Mouse (Mus musculus) cerebellum, adult 2 months (tissue): ENCODE results near the gene Elf1. TPM values are rescaled to one million over a fixed set of nuclear protein-coding genes. Genes with fewer than 3 reads are reported as not detected.
"Not testable (repeated sequence)": the region's sequence is repeated elsewhere in the genome, so short reads cannot be mapped to it uniquely, and the experiment has no call there.

Experiments
- DNase-seq, 2 experiments: peaks; one replicate each; pipeline ENCODE4 v3.0.0; 2021
- H3K27ac ChIP-seq: fragments of 200-500 bp; 2 replicates; pipeline ENCODE4 v1.5.1; 2012; ENCODE audit warnings: low read length, control low read depth, inconsistent platforms; ENCODE audit not compliant: insufficient read depth
- H3K27me3 ChIP-seq: fragments of 200-500 bp; 2 replicates; pipeline ENCODE4 v1.6.1; 2012; ENCODE audit warnings: inconsistent platforms, mild to moderate bottlenecking, low read length, moderate library complexity; ENCODE audit not compliant: control insufficient read depth, insufficient read depth
- H3K4me1 ChIP-seq: fragments of 200-500 bp; 2 replicates; pipeline ENCODE4 v1.6.1; 2011; ENCODE audit warnings: low read length; ENCODE audit not compliant: control insufficient read depth, insufficient read depth
- H3K4me3 ChIP-seq: fragments of 200-500 bp; replicated peaks from 2 replicates; pipeline ENCODE3; 2011; ENCODE audit warnings: mild to moderate bottlenecking, low read depth, low read length, control low read depth; ENCODE audit not compliant: insufficient read depth
- CTCF ChIP-seq: fragments of 200-500 bp; IDR thresholded peaks from 2 replicates; pipeline ENCODE4 v1.5.1; 2011; ENCODE audit warnings: low read depth, mild to moderate bottlenecking, control low read depth, low read length, moderate library complexity, borderline replicate concordance; ENCODE audit not compliant: insufficient read depth
- POLR2A ChIP-seq: fragments of 200-500 bp; IDR thresholded peaks from 2 replicates; pipeline ENCODE4 v1.6.1; 2011; ENCODE audit warnings: low read length, control low read depth, borderline replicate concordance; ENCODE audit not compliant: insufficient read depth
- WGBS: fragments of 180-500 bp; shearing (Covaris S2); methylation state at CpG from one replicate; pipeline ENCODE4 v1.1.7; 2018; 5-methylcytosine and 5-hydroxymethylcytosine counted together
- polyA plus RNA-seq: library from polyadenylated mRNA; depleted of rRNA; stranded (reverse); fragments of >200 nt; gene quantifications from 2 replicates; pipeline ENCODE4 v1.2.3, GENCODE M21; 2012; rRNA removed

The Elf1 gene
- 3.8 and 4.1 TPM in 2 replicates for polyA plus RNA-seq

DNA sequence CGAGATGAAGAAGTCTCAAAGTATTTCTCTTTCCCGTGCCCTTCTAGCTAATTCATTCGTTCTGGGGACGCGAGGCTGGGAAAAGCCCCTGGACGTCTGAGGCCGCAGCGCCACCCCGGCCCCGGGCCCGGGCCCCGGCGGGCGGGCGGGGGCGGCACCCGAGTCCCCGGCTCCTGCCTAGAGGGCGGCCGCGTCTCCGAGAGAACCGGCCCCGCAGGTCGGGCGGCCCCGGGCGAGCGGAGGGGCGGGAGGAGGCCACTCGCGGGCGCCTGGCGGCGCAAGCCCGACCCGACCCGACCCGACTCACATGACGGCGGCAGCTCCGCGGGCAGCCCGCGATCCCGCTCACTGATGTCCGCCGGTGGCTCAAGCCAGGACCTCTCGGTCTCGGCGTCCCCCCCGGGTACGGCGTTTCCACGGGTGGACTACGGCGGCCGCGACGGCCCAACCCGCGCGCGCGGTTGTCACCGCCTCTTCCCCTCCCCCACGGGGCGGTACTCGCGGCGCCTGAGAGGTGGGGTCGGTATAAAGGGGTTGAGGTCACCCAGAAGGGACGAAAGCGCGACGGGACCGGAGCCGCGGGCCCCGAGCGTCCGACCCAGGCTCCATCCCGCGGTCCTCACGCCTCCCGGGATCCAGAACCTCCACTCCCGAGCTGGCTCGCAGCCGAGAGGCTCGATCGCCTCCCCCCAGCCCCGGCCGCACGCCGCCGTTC lies at the start of gene Elf1:
Gene Elf1, plus strand, starts transcription at position 571 of the 715 bp plus-strand sequence.
- under 1% methylated on average over 95 of the region's 96 CpGs for WGBS

DNA sequence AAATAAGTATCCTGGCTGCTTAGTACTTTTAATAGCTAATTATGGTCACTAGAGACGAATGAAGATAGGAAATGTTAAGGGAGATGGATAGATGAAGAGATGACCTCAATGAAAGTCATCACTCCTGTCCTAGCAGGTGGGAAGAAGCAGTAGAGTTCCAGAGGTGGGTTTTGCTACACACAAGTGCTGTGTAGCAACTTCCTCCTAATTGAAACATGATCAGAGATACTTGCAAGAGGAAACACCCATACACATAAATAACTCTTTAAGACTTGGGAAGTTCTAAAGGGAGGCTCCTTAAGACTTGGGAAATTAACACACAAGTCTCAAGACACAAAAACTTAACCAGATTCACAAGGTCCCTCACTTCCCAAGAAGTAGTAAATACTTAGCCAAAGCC lies 46.9 kb upstream of the Elf1 start:
- WGBS = 79% methylated on average over 1 of the region's 1 CpGs
- no peak overlapping the region for H3K4me3 ChIP-seq
- H3K27me3 ChIP-seq = no peaks in the 10 kb centered on the region
- H3K4me1 ChIP-seq = no peaks in the 10 kb centered on the region
- no peak for DNase-seq
- TF ChIP-seq POLR2A (no peak), CTCF (no peak)
- no peak overlapping the region for H3K27ac ChIP-seq

More for the DNA sequence above, at the start of gene Elf1:
- TF ChIP-seq CTCF = no peak
- TF ChIP-seq POLR2A = peak; percentile 62; the same call in 1 of the 2 replicates
- DNase-seq = peak; percentile 97 to 99
- peak within 1 kb of the TSS; percentile 66 for H3K4me3 ChIP-seq
- H3K4me1 ChIP-seq = peaks cover 9% of the 10 kb centered on the region; the same call in 1 of the 2 replicates
- peak within 1 kb of the TSS; percentile 96 for H3K27ac ChIP-seq
- no peaks in the 10 kb centered on the region for H3K27me3 ChIP-seq

DNA sequence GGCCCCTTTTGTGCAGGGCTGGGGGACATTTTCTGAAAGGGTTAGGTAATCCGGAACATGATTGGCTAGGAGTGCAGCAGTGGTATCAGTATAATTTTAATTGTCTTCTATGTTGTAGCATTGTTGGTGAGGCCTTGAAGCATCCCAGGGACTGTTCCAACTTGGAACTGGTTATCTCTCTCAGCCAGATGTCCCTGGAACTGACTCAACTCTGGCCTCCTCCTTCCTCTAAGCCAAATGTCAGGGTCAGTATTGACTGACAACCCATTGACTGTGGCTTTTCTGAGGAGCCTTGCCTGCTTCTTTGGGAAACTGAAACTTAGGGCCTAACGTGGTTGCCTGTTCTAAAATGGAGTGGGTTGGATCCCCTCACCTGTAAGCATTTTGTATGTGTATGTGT lies 40.3 kb upstream of the Elf1 start:
- Histone ChIP-seq H3K4me3 (no peak overlapping the region), H3K27me3 (no peaks in the 10 kb centered on the region), H3K4me1 (no peaks in the 10 kb centered on the region), H3K27ac (no peak overlapping the region)
- 89% methylated on average over 2 of the region's 2 CpGs for WGBS
- DNase-seq = no peak
- TF ChIP-seq POLR2A = no peak

DNA sequence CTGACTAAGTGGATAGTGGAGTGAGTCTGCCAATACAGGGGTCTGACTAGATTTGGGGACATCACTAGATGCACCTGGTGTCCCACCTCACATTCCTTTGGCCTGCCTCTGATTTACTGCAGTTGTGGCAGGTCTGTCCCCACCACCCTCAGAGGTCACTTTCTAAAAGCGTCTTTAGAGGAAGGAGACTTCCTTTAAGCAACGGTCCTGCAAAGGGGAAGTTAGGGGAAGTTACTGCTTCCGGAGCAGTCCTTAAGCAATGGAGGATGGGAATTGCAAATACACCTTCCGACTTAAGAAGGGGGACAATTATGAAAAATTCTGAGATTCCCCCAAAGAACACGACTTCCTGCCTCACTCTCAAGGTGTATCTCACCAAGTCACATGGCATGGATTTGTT lies 39.6 kb upstream of the Elf1 start:
- 86% methylated on average over 5 of the region's 5 CpGs for WGBS
- Histone ChIP-seq H3K4me3 (no peak overlapping the region), H3K27me3 (no peaks in the 10 kb centered on the region), H3K4me1 (no peaks in the 10 kb centered on the region), H3K27ac (no peak overlapping the region)
- DNase-seq = no peak
- TF ChIP-seq CTCF (no peak), POLR2A (no peak)

DNA sequence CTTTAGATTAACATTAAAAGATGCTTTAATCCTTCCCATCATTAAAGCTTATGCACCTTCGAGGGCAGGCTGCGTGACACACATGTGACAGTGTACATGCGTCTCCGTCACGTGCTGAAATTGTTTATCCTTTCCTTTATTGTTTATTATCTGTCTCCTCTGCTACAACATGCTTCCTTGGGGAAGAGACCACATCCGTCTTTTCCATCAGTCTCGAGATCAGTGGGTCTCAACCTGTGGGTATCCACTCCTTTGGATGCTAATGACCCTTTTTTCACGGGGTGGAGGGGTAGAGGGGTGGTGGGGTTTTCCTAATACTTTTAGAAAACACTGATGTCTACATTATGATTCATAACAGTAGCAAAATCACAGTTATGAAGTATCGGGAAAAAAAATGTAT lies 36.4 kb upstream of the Elf1 start:
- Histone ChIP-seq H3K27me3 (no peaks in the 10 kb centered on the region), H3K27ac (no peak overlapping the region), H3K4me3 (no peak overlapping the region), H3K4me1 (no peaks in the 10 kb centered on the region)
- DNase-seq = no peak
- WGBS = 76% methylated on average over 9 of the region's 9 CpGs
- TF ChIP-seq POLR2A (no peak), CTCF (no peak)

DNA sequence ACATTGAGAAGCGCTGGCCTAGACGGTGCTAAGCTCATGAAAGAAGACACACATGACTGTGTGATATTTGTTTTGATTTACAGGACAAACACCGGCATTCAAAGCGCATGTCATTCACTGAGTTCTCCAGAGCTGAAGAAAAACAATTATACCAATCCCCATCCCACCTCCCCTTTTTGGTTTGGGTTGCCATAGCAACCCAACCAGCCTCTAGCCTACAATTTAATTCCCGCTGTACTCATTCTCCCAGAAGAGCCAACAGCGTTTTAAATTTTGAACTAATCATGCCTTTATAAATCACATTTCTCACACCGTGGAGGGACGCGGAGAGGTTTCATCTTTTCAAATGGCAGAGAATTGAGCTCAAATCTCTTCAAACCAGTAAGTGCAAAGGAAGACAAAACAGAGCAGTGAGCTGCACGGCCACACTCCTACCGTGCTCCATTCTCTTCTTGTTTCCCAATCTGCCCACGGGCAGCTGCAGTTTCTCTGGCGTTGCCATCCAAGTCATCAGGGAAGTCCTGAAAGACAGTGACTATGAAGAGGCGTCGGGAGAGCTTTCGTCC lies 35.9 kb upstream of the Elf1 start:
- Histone ChIP-seq H3K27me3 (no peaks in the 10 kb centered on the region), H3K4me3 (no peak overlapping the region), H3K27ac (no peak overlapping the region), H3K4me1 (no peaks in the 10 kb centered on the region)
- TF ChIP-seq POLR2A = no peak
- TF ChIP-seq CTCF = no peak
- WGBS = 14% methylated on average over 16 of the region's 16 CpGs
- DNase-seq = no peak

DNA sequence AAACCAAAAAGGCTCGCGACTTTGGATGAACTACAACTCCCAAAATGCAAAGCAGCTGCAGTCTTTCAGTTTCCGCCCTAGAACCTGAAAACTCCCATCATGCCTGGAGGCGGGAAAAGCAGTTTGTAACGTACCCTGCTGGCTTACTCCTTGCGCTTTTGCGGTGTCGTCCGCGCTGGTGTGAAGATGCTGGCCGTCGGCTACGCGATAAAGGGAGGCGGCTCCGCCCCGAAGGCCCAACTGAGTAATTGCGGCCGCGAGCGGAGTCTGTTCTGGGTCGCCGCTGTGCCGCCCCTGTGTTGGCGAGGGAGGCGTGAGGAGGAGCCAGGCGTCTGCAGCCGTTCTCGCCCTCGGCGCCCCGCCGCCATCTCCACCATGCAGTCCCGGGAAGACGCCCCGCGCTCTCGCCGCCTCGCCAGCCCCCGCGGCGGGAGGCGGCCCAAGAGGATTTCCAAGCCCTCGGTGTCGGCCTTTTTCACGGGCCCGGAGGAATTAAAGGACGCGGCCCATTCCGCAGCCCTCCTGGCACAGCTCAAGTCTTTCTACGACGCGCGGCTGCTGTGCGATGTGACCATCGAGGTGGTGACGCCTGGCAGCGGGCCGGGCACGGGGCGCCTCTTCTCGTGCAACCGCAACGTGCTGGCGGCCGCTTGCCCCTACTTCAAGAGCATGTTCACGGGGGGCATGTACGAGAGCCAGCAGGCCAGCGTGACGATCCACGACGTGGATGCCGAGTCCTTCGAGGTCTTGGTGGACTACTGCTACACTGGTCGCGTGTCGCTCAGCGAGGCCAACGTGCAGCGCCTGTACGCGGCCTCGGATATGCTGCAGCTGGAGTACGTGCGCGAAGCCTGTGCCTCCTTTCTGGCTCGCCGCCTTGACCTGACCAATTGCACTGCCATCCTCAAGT lies 29.1 kb upstream of the Elf1 start, which contains the start of gene Kbtbd6:
Gene Kbtbd6, plus strand, starts transcription at position 155 of the 910 bp plus-strand sequence.
- DNase-seq = peak; percentile 77 to 83
- H3K4me1 ChIP-seq, H3K27ac ChIP-seq, H3K27me3 ChIP-seq: not testable (repeated sequence)
- H3K4me3 ChIP-seq = peak within 1 kb of the TSS; percentile 77
- WGBS = 22% methylated on average over 45 of the region's 89 CpGs

DNA sequence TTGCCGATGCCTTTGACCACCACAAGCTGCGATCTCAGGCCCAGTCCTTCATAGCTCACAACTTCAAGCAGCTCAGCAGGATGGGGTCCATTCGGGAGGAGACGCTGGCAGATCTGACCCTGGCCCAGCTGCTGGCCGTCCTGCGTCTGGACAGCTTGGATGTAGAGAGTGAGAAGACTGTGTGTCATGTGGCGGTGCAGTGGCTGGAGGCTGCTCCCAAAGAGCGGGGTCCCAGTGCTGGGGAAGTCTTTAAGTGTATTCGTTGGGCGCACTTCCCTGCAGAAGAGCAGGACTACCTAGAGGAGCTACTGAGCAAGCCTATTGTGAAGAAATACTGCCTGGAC lies 28.4 kb upstream of the Elf1 start:
- not testable (repeated sequence) for H3K27ac ChIP-seq, H3K27me3 ChIP-seq, H3K4me1 ChIP-seq, H3K4me3 ChIP-seq, DNase-seq
- WGBS = 92% methylated on average over 8 of the region's 10 CpGs
